Mouse (Mus musculus): ENCODE measurements around the gene Rwdd2b. TPM values are rescaled to one million over a fixed set of nuclear protein-coding genes. Genes with fewer than 3 reads are reported as not detected.

Rwdd2b gene
- 10.5 and 11.2 TPM in 2 replicates for polyA plus RNA-seq (2016; fragmentation: Nextera tagmentation; extraction: Ambion mirVana)

DNA sequence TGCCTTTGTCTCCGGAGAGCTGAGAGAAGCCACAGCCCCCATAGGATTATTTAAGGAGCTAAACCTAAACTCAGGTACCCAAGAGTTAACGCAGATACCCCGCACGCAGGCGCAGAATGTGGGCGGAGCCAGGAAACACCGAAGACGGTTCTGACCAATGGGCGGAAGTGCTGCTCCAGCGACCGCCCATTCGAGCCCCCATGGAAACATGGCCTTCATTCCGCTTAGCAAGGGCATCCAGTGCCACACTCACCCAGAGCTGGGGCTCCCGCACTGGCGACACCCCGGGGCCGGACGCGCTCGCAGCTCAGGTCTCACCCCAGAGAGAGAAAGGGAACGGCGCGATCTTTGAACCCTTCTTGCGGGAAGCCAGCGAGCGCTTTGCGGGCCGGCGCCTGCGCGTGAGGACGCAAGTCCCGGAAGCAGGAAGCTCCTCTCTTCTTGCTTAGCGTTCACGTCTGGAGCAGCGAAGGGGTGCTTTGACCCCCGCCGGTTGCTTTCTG is at the start of gene Rwdd2b:
Gene Rwdd2b (minus strand): TSS at position 390 of the 503 bp plus-strand sequence.
- Histone ChIP-seq H3K4me1 (peaks cover 14% of the 10 kb centered on the region), H3K9me3 (no peaks in the 10 kb centered on the region), H3K27me3 (ENCODE audit: poor library complexity, severe bottlenecking) (no peaks in the 10 kb centered on the region), H3K4me3 (peak within 1 kb of the TSS; percentile 83), H3K27ac (peak within 1 kb of the TSS; percentile 96), H3K36me3 (replicated peaks) (no peaks in the 10 kb centered on the region)
- peak; percentile 90 for DNase-seq (ENCODE audit: extremely low spot score, low spot score)
- under 1% methylated on average over 38 of the region's 38 CpGs for WGBS

DNA sequence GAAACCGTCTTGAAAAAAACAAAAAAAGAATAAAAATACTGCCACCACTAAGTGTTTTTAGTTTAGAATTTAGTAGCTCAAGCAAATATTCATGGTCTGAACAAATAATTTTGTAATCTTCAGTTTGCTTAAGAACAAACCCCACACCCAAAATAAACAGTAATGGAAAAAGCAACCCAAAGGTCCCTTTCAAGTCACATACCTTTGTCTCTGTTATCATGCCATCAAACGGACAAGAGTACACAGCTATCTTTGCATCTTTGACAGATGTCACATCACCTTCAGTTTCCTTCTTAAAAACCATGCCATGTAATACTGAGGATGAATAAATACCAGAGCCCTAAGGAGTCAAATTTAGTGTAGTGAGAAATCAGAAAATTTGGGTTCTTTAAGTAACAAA is 48.2 kb upstream of the Rwdd2b start:
- H3K36me3 ChIP-seq (replicated peaks) = peaks cover 98% of the 10 kb centered on the region

DNA sequence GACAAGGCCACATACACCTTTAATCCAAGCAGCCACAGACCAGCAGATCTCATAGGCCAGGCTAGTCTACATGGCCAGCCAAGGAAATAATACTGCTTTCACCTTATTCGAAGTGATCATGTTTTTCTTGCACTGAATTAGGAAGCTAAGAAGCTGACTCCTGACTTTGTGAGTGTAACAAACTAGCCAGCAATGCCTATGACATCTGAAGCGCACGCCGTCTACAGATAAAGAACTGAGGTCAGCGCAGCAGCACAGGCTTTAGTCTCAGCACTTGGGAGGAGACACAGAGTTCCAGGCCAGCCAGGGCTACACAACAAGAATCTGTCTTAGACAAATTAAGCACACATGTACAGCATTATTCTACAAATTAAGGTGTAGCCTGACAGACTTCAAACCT is 46.4 kb upstream of the Rwdd2b start:
- no peak overlapping the region for H3K4me3 ChIP-seq
- no peaks in the 10 kb centered on the region for H3K27me3 ChIP-seq (ENCODE audit: poor library complexity, severe bottlenecking)
- no peak overlapping the region for H3K27ac ChIP-seq
- WGBS = 97% methylated on average over 5 of the region's 5 CpGs
- no peak for DNase-seq (ENCODE audit: extremely low spot score, low spot score)
- H3K4me1 ChIP-seq = no peaks in the 10 kb centered on the region
- H3K9me3 ChIP-seq = no peaks in the 10 kb centered on the region
- H3K36me3 ChIP-seq (replicated peaks) = peaks cover 98% of the 10 kb centered on the region

More for the DNA sequence above, 48.2 kb upstream of the Rwdd2b start:
- no peak for DNase-seq (ENCODE audit: extremely low spot score, low spot score)
- Histone ChIP-seq H3K4me1 (no peaks in the 10 kb centered on the region), H3K27ac (no peak overlapping the region), H3K9me3 (no peaks in the 10 kb centered on the region), H3K4me3 (no peak overlapping the region), H3K27me3 (ENCODE audit: poor library complexity, severe bottlenecking) (no peaks in the 10 kb centered on the region)
- WGBS = 83% methylated on average over 2 of the region's 2 CpGs

DNA sequence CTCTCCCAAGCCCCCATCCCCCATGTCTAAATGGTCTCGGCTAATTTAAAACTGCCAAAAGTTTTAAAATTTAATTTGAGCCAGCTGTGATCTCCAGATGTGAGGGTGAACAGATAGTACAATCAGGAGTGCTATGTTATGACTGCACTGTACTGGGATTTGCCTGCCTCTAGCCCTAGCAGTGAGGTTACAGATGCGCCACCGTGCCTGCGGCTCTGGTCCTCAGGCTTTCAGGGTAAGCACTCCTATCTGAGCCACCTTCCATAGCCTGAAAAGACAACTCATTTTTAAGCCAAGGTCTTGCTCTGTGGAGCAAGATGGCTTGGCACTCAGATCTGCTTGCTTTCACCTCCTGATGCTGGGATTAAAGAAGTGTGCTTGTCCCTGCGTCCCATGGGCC is 44.0 kb upstream of the Rwdd2b start:
- no peaks in the 10 kb centered on the region for H3K27me3 ChIP-seq (ENCODE audit: poor library complexity, severe bottlenecking)
- H3K36me3 ChIP-seq (replicated peaks) = peaks cover 95% of the 10 kb centered on the region
- no peak overlapping the region for H3K27ac ChIP-seq
- DNase-seq (ENCODE audit: extremely low spot score, low spot score) = no peak
- 95% methylated on average over 5 of the region's 5 CpGs for WGBS
- H3K4me1 ChIP-seq = no peaks in the 10 kb centered on the region
- no peak overlapping the region for H3K4me3 ChIP-seq
- no peaks in the 10 kb centered on the region for H3K9me3 ChIP-seq

DNA sequence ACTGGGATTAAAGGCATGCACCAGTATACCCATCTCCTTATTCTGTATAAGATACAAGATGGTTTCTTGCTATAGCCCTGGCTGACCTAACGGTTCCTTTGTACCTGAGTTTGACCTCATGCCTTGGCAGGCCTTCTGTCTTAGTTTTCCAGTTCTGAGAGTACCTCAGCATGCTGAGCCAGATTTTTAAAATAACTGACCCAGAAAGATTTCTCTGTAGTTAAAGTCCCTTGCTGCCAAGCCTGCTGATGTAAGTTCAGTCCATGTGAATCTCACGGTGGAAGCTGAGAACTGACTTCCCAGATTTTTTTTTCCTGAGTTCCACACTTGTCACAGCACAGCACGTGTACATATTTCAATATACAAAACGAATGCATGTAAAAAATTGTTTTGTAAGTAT is 30.2 kb upstream of the Rwdd2b start:
- no peak overlapping the region for H3K4me3 ChIP-seq
- H3K27ac ChIP-seq = no peak overlapping the region
- no peaks in the 10 kb centered on the region for H3K9me3 ChIP-seq
- H3K36me3 ChIP-seq (replicated peaks) = peaks cover 94% of the 10 kb centered on the region
- H3K27me3 ChIP-seq (ENCODE audit: poor library complexity, severe bottlenecking) = no peaks in the 10 kb centered on the region
- no peak for DNase-seq (ENCODE audit: extremely low spot score, low spot score)
- H3K4me1 ChIP-seq = no peaks in the 10 kb centered on the region
- WGBS = 88% methylated on average over 4 of the region's 4 CpGs

DNA sequence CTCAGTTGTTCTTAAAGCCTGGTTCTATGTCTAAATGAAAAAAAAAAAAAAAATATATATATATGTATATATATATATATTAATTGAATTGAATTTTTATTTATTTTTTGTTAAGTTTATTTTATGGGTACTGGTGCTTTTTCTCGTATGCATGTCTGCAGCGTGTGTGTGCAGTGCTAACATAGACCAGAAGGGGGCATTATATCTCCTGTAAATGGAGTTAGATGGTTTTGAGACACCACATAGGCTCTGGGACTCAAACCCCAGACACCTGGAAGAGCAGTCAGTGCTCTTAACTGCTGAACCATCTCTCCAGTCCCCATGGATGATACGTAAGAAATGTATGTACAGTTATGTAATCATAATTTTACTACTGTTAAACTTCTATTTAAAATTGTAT is 18.4 kb upstream of the Rwdd2b start:
- 95% methylated on average over 3 of the region's 3 CpGs for WGBS
- Histone ChIP-seq H3K4me3 (no peak overlapping the region), H3K27ac (no peak overlapping the region), H3K36me3 (replicated peaks) (peaks cover 52% of the 10 kb centered on the region), H3K27me3 (ENCODE audit: poor library complexity, severe bottlenecking) (no peaks in the 10 kb centered on the region), H3K9me3 (no peaks in the 10 kb centered on the region), H3K4me1 (peaks cover 19% of the 10 kb centered on the region)
- no peak for DNase-seq (ENCODE audit: extremely low spot score, low spot score)

DNA sequence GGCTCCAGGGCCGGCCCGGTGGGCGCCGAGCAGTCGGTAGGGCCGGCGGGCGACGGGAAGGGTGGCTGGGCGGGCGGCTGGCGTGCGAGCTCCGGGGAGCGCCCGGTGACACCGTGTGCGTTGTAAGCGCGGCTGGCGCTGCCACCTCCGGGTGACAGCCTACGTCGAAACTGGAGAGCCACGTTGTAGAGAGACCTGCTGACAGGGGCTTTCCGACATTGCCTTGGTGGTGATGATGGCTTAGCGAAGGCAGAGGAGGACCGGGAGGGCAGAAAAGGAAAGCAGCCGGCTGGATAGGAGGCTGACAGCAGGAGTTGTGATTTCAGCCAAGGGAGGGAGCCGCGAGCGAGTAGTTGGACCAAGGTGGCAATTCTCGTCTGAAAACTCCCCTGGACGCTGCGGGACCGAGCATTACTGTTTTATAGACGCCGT is 14.8 kb upstream of the Rwdd2b start:
- Histone ChIP-seq H3K9me3 (no peaks in the 10 kb centered on the region), H3K36me3 (replicated peaks) (peaks cover 21% of the 10 kb centered on the region), H3K4me1 (peaks cover 19% of the 10 kb centered on the region), H3K27me3 (ENCODE audit: poor library complexity, severe bottlenecking) (no peaks in the 10 kb centered on the region), H3K4me3 (peak overlapping the region; percentile 93), H3K27ac (peak overlapping the region; percentile 89)
- peak; percentile 21 for DNase-seq (ENCODE audit: extremely low spot score, low spot score)
- WGBS = under 1% methylated on average over 38 of the region's 38 CpGs

DNA sequence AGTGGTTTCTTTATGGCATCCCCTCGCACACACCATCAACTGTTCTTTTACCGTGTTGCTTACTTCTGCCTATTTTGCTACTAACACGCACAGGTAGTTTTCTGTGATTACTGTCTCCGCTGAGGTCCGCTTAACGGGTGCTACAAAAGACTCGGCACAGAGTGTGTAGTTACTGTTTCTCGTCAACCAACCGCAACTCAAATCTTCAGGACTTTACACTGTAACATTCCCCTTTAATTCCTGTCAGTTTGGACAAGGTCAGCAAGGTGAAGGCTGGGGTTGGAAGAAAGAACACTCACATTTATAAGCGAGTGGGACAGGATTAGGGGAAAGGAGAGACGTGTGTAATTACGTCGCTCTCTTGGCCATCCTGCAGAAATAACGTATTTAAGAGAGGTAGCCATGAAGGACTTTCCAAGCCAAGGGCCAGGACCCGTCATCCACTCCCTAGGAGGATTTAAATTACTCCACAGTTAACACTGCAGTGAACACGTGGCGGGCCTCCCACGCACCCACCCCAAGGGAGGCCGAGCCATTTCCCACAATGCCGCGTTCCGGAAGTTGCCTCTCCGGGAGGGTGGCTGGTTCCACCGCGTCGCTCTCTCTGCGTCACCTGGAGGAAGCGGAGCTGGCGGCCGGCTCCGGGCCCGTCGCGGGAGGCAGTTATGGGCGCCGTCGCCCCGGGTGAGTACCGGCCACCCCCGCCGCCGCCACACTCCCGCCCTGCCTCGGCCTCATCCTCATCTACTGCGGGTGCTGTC is 14.2 kb upstream of the Rwdd2b start, which contains the start of gene Usp16:
Gene Usp16 (plus strand): TSS at position 285 of the 761 bp plus-strand sequence.
- H3K4me3 ChIP-seq = peak within 1 kb of the TSS; percentile 93
- H3K27ac ChIP-seq = peak within 1 kb of the TSS; percentile 89
- H3K27me3 ChIP-seq (ENCODE audit: poor library complexity, severe bottlenecking) = no peaks in the 10 kb centered on the region
- peak; percentile 87 for DNase-seq (ENCODE audit: extremely low spot score, low spot score)
- H3K9me3 ChIP-seq = no peaks in the 10 kb centered on the region
- peaks cover 16% of the 10 kb centered on the region for H3K36me3 ChIP-seq (replicated peaks)
- peaks cover 19% of the 10 kb centered on the region for H3K4me1 ChIP-seq
- 9% methylated on average over 45 of the region's 45 CpGs for WGBS

DNA sequence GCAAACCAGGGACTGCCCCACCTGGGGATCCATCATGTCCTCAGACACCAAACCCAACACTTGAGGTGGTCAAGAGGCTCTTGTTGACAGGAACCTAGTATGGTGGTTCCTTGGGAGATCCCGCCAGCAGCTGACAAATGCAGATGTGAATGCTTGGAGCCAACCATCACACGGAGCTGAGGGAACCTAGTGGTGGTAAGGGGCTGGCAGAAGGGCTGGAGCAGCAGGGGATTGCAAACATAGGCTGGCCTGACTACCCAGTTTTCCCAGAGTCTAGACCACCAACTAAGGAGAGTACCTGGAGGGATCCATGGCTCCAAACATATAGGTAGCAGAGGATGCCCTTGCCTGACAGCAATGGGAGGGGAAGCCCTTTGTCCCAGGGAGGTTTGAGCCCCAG is 12.9 kb upstream of the Rwdd2b start:
- peaks cover 19% of the 10 kb centered on the region for H3K4me1 ChIP-seq
- no peak for DNase-seq (ENCODE audit: extremely low spot score, low spot score)
- no peaks in the 10 kb centered on the region for H3K27me3 ChIP-seq (ENCODE audit: poor library complexity, severe bottlenecking)
- H3K9me3 ChIP-seq = no peaks in the 10 kb centered on the region
- peaks cover 3% of the 10 kb centered on the region for H3K36me3 ChIP-seq (replicated peaks)
- no peak overlapping the region for H3K4me3 ChIP-seq
- H3K27ac ChIP-seq = no peak overlapping the region
- 84% methylated on average over 2 of the region's 2 CpGs for WGBS

DNA sequence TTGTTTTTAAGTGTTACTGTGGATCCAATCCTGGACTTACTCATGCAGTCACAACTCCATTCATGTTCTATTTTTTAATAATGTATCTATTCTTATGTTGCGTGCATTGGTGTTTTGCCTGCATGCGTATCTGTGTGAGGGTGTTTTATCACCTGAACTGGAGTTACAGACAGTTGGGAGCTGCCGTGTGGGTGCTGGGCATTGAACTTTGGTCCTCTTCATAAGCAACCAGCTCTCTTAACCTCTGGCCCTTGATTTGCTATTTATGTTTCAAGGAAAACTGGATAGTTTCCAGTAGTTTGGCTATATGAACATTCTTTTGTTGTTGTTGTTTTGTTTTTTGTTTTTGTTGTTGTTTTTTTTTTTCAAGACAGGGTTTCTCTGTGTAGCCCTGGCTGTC is 5.2 kb upstream of the Rwdd2b start:
- H3K4me3 ChIP-seq = no peak overlapping the region
- no peaks in the 10 kb centered on the region for H3K27me3 ChIP-seq (ENCODE audit: poor library complexity, severe bottlenecking)
- H3K9me3 ChIP-seq = no peaks in the 10 kb centered on the region
- H3K27ac ChIP-seq = no peak overlapping the region
- DNase-seq (ENCODE audit: extremely low spot score, low spot score) = no peak
- 94% methylated on average over 3 of the region's 3 CpGs for WGBS
- H3K4me1 ChIP-seq = peaks cover 9% of the 10 kb centered on the region
- H3K36me3 ChIP-seq (replicated peaks) = no peaks in the 10 kb centered on the region

DNA sequence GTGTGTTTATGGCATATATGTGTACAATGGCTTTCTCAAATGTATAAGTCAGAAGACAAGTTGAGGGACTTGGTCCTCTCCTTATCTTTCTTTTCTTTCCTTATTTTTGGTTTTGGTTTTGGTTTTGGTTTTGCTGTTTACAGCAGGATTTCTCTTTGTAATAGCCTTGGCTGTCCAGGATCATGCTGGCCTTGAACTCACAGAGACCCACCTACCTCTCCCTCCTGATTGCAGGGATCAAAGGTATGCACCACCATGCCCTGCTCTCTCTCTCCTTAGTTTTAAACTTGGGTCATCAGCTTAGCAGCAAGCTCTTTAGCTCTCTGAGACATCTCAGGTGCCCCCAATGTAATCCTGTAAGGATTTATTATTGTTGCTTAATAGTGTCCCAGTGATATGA is 4.7 kb upstream of the Rwdd2b start:
- H3K27me3 ChIP-seq (ENCODE audit: poor library complexity, severe bottlenecking) = no peaks in the 10 kb centered on the region
- no peaks in the 10 kb centered on the region for H3K36me3 ChIP-seq (replicated peaks)
- no peaks in the 10 kb centered on the region for H3K9me3 ChIP-seq
- H3K4me1 ChIP-seq = peaks cover 9% of the 10 kb centered on the region
- no peak overlapping the region for H3K27ac ChIP-seq
- DNase-seq (ENCODE audit: extremely low spot score, low spot score) = no peak
- no peak overlapping the region for H3K4me3 ChIP-seq

DNA sequence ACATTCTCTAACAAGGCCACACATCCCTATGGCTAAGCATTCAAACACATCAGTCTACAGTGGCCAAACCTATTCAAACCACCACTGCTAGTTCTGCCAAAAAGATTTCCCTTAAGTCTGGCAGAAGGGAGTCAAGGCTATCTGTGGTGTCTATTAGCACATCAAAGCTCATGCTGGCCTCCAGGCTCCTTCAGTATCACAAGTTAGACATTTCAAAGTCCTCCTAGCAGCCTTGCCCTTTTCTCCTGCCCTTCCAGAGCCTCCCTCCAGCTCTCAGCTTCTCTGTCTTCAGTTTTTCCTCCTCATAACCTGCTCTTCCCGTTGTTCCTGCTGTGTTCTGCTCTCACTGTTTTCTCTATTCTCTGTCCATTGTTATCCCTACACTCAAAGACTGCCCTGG is 3.7 kb upstream of the Rwdd2b start:
- no peak overlapping the region for H3K4me3 ChIP-seq
- 62% methylated on average over 1 of the region's 1 CpGs for WGBS
- DNase-seq (ENCODE audit: extremely low spot score, low spot score) = no peak

DNA sequence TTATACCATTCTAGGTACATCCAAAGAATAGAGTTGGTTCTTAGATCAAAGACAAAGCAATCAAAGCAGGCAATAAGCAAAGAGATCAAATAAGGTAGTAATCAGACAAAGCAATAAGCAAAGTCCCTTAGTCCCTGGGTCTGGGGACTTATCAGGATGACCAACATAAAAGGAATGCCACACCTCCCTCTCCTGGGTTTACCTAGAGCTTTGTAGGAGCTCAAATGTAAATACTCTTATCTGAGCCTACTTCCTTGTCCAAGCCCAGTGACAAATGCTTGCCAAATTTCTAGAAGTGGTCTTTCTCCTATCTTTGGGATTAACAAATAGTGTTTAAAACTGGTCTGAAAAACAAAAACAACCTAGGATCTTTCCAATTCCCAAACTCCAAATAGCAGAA is 2.9 kb upstream of the Rwdd2b start:
- no peak overlapping the region for H3K27ac ChIP-seq
- peaks cover 14% of the 10 kb centered on the region for H3K4me1 ChIP-seq
- no peaks in the 10 kb centered on the region for H3K36me3 ChIP-seq (replicated peaks)
- H3K9me3 ChIP-seq = no peaks in the 10 kb centered on the region
- no peak overlapping the region for H3K4me3 ChIP-seq
- no peaks in the 10 kb centered on the region for H3K27me3 ChIP-seq (ENCODE audit: poor library complexity, severe bottlenecking)
- no peak for DNase-seq (ENCODE audit: extremely low spot score, low spot score)

More for the DNA sequence above, 3.7 kb upstream of the Rwdd2b start:
- Histone ChIP-seq H3K27ac (no peak overlapping the region), H3K4me1 (peaks cover 14% of the 10 kb centered on the region), H3K9me3 (no peaks in the 10 kb centered on the region), H3K36me3 (replicated peaks) (no peaks in the 10 kb centered on the region), H3K27me3 (ENCODE audit: poor library complexity, severe bottlenecking) (no peaks in the 10 kb centered on the region)

Data from forebrain, embryonic 10.5 days (tissue).